Mouse (Mus musculus) erythroblast, embryonic 14.5 days (primary cell): Measurements from ENCODE around the gene Ism1.

Source experiments
- GATA1 ChIP-seq: IDR thresholded peaks from 2 replicates; pipeline ENCODE4 v1.6.1; 2012; ENCODE audit warnings: low read length, inconsistent platforms, mixed read lengths
- TAL1 ChIP-seq: IDR thresholded peaks from 3 replicates; pipeline ENCODE4 v1.6.1; 2012; ENCODE audit warnings: low read length, inconsistent platforms, mixed read lengths

GRCm38 (mm10) chr2:139804041-139804440 lies 126.1 kb downstream of the Ism1 start:
- TF ChIP-seq TAL1, result no peak
- TF ChIP-seq GATA1, result no peak
